Mouse (Mus musculus): ENCODE results near the gene Cbs. TPM values are rescaled to one million over a fixed set of nuclear protein-coding genes. Genes with fewer than 3 reads are reported as not detected.
"Not testable (repeated sequence)": the region's sequence is repeated elsewhere in the genome, so short reads cannot be mapped to it uniquely, and the experiment has no call there.

Cbs gene
- polyA plus RNA-seq, 1 experiment from 2014 or later: 17.4 TPM

DNA sequence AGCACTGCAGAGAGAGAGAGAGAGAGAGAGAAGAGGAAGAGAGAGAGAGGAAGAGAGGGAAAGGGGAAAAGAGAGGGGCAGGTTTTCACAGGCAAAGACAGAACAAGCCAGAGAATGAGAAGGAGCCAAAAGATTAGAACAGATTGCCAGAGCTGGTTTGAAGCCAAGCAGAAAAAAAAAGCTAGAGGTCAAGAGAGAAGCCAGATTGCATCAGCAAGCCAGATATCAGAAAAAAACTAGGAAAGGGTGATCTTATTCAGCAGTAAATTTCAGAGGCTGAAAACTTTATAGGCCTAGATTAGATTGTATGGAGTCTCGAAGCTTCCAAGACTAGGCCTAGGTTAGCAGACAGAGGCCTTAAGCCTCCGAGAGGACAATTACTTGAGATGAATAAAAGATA lies 9.1 kb downstream of the Cbs start:
- CTCF ChIA-PET: interaction anchor here (0.7 kb wide), 1 partner anchor 23 kb away, joined by 3 read pairs; no protein-coding TSS in a partner anchor
- no peak for TF ChIP-seq CTCF (IDR thresholded peaks at IDR 0.05)
- POLR2A ChIA-PET: no interaction called here
- ATAC-seq (no peak), DNase-seq (ENCODE audit: low read depth, low spot score) (no peak)
- H3K27me3 ChIP-seq: no peaks in the 10 kb centered on the region
- in situ Hi-C loops (cut with MboI; ENCODE audit: low pct_unique_long_range_greater_than_20kb): no loop called here

GRCm38 (mm10) chr17:31623101-31623500 lies 13.9 kb downstream of the Cbs start:
- in situ Hi-C loops (cut with MboI; ENCODE audit: low pct_unique_long_range_greater_than_20kb): no loop called here
- ChIA-PET POLR2A (no interaction called here), CTCF (no interaction called here)
- no peaks in the 10 kb centered on the region for H3K27me3 ChIP-seq
- DNase-seq (ENCODE audit: low read depth, low spot score) (no peak), ATAC-seq (no peak)
- TF ChIP-seq CTCF (IDR thresholded peaks at IDR 0.05): no peak

DNA sequence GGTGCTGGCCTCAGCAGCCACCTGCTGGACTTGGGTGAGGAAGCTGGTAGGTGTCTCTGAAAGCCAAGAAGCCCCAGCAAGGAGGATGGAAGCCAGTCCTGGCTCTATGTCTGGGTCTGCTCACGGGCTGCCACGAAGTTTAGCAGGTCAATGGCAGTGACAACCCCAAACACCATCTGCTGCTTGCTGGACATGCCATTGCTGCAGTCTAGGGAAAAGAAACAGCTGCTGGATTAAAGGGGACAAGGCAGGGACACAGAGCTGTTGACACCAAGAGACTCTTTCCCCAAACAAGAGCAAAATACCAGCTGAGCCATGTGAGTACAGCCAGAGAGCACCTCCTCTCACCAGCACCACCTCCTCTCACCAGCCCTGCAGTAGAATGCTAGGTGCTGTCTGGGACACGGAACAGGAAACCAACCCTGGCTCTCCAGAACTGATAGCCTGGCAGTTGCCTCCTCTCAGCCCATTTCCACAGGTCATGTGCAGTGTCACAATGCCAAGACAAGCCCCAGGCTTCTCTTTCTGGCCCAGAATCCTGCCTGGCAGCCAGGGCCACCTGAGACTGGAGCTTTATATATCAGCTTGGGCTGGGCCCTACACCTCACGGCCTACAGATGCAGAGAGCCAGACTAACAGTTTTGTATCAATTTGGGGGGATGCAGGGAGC lies 23.8 kb downstream of the Cbs start:
- in situ Hi-C loops (cut with MboI; ENCODE audit: low pct_unique_long_range_greater_than_20kb): no loop called here
- POLR2A ChIA-PET: interaction anchor here (0.6 kb wide), 1 partner anchor 73 kb away, joined by 3 read pairs; no protein-coding TSS in a partner anchor
- ATAC-seq: no peak
- TF ChIP-seq CTCF (IDR thresholded peaks at IDR 0.05): no peak
- CTCF ChIA-PET: no interaction called here
- H3K27me3 ChIP-seq: no peaks in the 10 kb centered on the region
- no peak for DNase-seq (ENCODE audit: low read depth, low spot score)

- no peaks in the 10 kb centered on the region for H3K27me3 ChIP-seq
- no peak for TF ChIP-seq CTCF (IDR thresholded peaks at IDR 0.05)
- DNase-seq (ENCODE audit: low read depth, low spot score): no peak
- in situ Hi-C loops (cut with MboI; ENCODE audit: low pct_unique_long_range_greater_than_20kb): no loop called here
- ChIA-PET POLR2A (no interaction called here), CTCF (no interaction called here)
- no peak for ATAC-seq
These were observed 27.1 kb downstream of the Cbs start for GRCm38 (mm10) chr17:31609895-31610294.

- POLR2A ChIA-PET; in situ Hi-C loops (cut with MboI; ENCODE audit: low pct_unique_long_range_greater_than_20kb): not testable (repeated sequence)
These were observed 27.9 kb downstream of the Cbs start for GRCm38 (mm10) chr17:31609173-31609572.

DNA sequence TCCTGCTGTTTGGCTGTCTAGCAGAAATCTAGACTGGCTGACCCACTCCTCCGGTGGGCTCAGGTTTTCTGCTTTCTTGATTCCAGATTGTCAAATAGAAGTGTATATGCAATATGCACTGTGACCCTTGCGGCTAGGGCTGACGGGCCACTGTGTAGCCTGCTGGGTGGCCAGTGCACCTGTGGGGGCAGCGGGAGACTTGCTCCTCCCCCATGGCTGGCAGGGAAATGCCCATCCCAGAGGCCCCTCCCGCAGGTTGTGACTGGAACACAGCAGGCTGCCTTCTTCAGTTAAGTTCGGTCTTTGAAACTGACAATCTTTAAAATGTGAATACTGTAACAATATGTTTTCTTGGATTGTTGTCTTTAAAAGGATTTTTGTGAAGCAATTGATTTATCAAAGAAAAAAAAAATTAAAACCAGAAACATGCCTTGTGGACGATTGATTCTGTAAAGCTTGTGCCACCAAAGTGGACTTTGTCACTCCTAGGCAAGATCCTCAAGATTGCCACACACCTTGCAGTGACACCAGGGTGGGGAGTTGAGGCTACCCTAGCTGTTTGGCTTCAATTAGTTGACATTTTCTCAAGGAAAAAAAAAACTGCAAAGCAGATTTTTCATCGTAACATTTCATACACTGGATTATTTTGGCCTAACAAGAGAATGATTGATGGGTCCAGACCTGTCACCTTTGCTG lies 29.6 kb downstream of the Cbs start:
- ChIA-PET CTCF (interaction anchor here (0.6 to 1.6 kb wide), 3 partner anchors 9 to 27 kb away, joined by 3 read pairs; no protein-coding TSS in a partner anchor), POLR2A (interaction anchor here (0.6 kb wide), 1 partner anchor 659 kb away, joined by 3 read pairs; no protein-coding TSS in a partner anchor)
- no peak for TF ChIP-seq CTCF (IDR thresholded peaks at IDR 0.05)
- DNase-seq (ENCODE audit: low read depth, low spot score): no peak
- no peaks in the 10 kb centered on the region for H3K27me3 ChIP-seq
- ATAC-seq: no peak
- in situ Hi-C loops (cut with MboI; ENCODE audit: low pct_unique_long_range_greater_than_20kb): no loop called here

More at GRCm38 (mm10) chr17:31609173-31609572, 27.9 kb downstream of the Cbs start:
- ATAC-seq; H3K27me3 ChIP-seq; CTCF ChIA-PET; DNase-seq (ENCODE audit: low read depth, low spot score): not testable (repeated sequence)

DNA sequence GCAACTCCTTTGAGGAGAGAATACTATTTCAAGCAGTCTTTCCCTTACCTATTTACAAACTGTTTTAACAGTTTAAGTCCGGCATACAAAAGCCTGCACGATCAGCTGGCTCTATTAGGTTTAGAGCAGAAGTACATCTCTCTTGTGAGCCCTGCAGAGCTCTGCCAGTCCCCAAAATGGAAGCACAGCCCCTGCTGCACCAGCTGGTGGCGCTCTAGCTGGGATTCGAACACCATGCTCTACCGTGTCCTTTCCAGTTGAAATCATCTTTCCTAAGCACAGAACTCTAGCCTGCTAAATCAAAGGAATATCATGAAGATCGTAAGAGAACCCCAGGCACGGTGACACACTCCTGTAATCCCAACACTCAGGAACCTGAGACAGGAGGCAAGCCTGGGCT lies 30.6 kb downstream of the Cbs start:
- ATAC-seq (peak; percentile 39), DNase-seq (ENCODE audit: low read depth, low spot score) (no peak)
- H3K27me3 ChIP-seq: no peaks in the 10 kb centered on the region
- TF ChIP-seq CTCF (IDR thresholded peaks at IDR 0.05): no peak
- POLR2A ChIA-PET: interaction anchor here (0.6 kb wide), 2 partner anchors 89 to 280 kb away, joined by 3 to 5 read pairs; no protein-coding TSS in a partner anchor
- CTCF ChIA-PET: interaction anchor here (0.6 to 1.6 kb wide), 3 partner anchors 10 to 88 kb away, joined by 3 read pairs; no protein-coding TSS in a partner anchor
- in situ Hi-C loops (cut with MboI; ENCODE audit: low pct_unique_long_range_greater_than_20kb): no loop called here

DNA sequence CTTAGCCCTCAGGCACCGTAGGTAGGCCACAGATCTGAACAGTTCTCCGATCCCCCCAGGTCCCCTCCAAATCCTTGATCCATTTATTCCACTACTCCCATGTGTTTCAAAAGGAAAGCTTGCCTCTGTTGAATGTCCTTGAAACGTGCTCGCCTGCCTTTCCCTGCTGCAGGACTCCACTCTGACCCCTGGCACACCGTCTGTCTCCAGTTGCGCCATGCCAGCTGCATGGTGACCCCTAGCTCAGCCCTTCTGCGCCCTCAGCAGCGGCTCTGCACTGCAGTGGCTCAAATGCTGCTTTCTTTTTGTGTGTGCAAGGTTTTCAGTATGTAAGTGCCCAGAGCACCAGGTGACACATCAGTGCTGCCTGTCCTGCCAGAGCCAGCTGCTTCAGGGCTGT lies 38.4 kb downstream of the Cbs start:
- CTCF ChIA-PET: interaction anchor here (1.5 to 1.6 kb wide), 2 partner anchors 9 to 24 kb away, joined by 4 read pairs; no protein-coding TSS in a partner anchor
- DNase-seq (ENCODE audit: low read depth, low spot score) (no peak), ATAC-seq (no peak)
- POLR2A ChIA-PET: no interaction called here
- no peaks in the 10 kb centered on the region for H3K27me3 ChIP-seq
- TF ChIP-seq CTCF (IDR thresholded peaks at IDR 0.05): no peak
- in situ Hi-C loops (cut with MboI; ENCODE audit: low pct_unique_long_range_greater_than_20kb): no loop called here

- no peak for TF ChIP-seq CTCF (IDR thresholded peaks at IDR 0.05)
- no peaks in the 10 kb centered on the region for H3K27me3 ChIP-seq
- in situ Hi-C loops (cut with MboI; ENCODE audit: low pct_unique_long_range_greater_than_20kb): no loop called here
- CTCF ChIA-PET: interaction anchor here (1.5 to 1.6 kb wide), 2 partner anchors 9 to 24 kb away, joined by 4 read pairs; no protein-coding TSS in a partner anchor
- ATAC-seq (no peak), DNase-seq (ENCODE audit: low read depth, low spot score) (no peak)
- POLR2A ChIA-PET: no interaction called here
These were observed 39.1 kb downstream of the Cbs start for GRCm38 (mm10) chr17:31597957-31598356.

DNA sequence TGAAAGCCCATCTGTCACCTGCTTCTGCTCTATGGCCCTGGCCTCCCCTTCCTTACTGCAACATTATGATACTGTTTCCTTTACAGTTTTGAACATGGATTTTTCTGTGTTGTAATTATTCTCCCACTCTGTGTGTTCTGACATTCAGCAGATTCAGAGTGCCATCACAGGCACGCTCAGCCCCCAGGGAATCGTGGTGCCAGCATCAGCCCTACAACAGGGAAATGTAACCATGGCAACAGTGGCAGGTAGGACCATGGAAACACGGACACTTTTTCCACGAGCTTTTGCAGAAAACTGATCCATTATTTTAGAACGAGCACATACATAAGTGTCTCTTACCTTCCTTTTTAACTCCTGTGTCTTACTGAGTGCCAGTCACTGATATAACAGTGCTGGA lies 42.0 kb downstream of the Cbs start:
- no peaks in the 10 kb centered on the region for H3K27me3 ChIP-seq
- TF ChIP-seq CTCF (IDR thresholded peaks at IDR 0.05): no peak
- ATAC-seq: no peak
- in situ Hi-C loops (cut with MboI; ENCODE audit: low pct_unique_long_range_greater_than_20kb): no loop called here
- no peak for DNase-seq (ENCODE audit: low read depth, low spot score)
- POLR2A ChIA-PET: no interaction called here
- CTCF ChIA-PET: no interaction called here

DNA sequence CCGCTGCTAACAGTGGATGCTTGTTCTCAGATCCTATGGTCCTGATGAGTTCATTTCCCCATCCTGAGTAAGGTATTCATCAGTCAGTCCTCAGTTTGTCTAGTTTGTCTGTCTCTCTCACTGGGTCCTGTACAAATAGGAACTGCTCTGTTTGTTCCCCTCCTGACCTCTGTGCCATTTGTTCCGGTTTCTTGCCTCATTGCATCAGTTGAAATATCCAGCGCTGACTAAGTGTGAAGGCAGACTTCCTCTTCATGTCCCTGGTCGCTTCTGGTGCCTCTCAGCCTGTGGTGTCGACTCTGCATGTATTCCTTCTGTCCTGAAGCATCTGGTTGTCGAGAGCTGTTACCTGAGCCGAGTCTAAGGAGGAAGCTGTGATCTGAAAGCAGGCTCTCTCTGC lies 42.4 kb downstream of the Cbs start:
- in situ Hi-C loops (cut with MboI; ENCODE audit: low pct_unique_long_range_greater_than_20kb): no loop called here
- CTCF ChIA-PET: no interaction called here

More for the DNA sequence above, 42.4 kb downstream of the Cbs start:
- ATAC-seq (no peak), DNase-seq (ENCODE audit: low read depth, low spot score) (no peak)
- no peak for TF ChIP-seq CTCF (IDR thresholded peaks at IDR 0.05)
- POLR2A ChIA-PET: no interaction called here
- H3K27me3 ChIP-seq: no peaks in the 10 kb centered on the region

Measured in Patski (cell line).